8 mouse cellular contexts compared by ENCODE assay signal in genomic region chr17:25841117-25841880, GRCm38 (mm10). TPM values are rescaled to one million over a fixed set of nuclear protein-coding genes. Genes with fewer than 3 reads are reported as not detected.
DNase-seq lines count a peak whose midpoint lies in the region; ATAC-seq and TF ChIP-seq lines count a peak whose summit lies in the region.

Gm20683 (minus strand) TSS chr17:25841763.

- TF ChIP-seq CTCF in layer of hippocampus, adult 2 months (conservative IDR thresholded peaks at IDR 0.05) = no peak

- H3K4me3 ChIP-seq in erythroblast, embryonic 14.5 days (replicated peaks) = peak within 1 kb of the TSS; percentile 21
- no peak within 1 kb of the TSS for H3K4me3 ChIP-seq in layer of hippocampus, adult 2 months

- H3K9me3 ChIP-seq in erythroblast, embryonic 14.5 days (ENCODE audit: control insufficient read depth, low read length) = no peaks in the 10 kb centered on the region

- H3K27ac ChIP-seq in layer of hippocampus, adult 2 months = no peak within 1 kb of the TSS

- peaks cover 82% of the 10 kb centered on the region for H3K36me3 ChIP-seq in erythroblast, embryonic 14.5 days (ENCODE audit: control insufficient read depth)

- DNase-seq in layer of hippocampus, adult 2 months (ENCODE audit: low spot score in 2 of 2) = no peak
- no peak for DNase-seq in layer of hippocampus, adult 9-11 months
- DNase-seq in adrenal gland, postnatal 25 days = no peak
- no peak for DNase-seq in layer of hippocampus, postnatal 25 days (ENCODE audit: extremely low spot score in 1 of 2, low spot score in 1 of 2)
- DNase-seq in heart, adult 8-10 months (ENCODE audit: low spot score) = no peak
- DNase-seq in thymus, postnatal 36 days = no peak

- H3K27me3 ChIP-seq in erythroblast, embryonic 14.5 days (ENCODE audit: control insufficient read depth) = no peaks in the 10 kb centered on the region

- peaks cover 80% of the 10 kb centered on the region for H3K4me1 ChIP-seq in erythroblast, embryonic 14.5 days (ENCODE audit: control insufficient read depth)

- no peak for ATAC-seq in erythroblast, adult 5-6 weeks (replicated peaks; ENCODE audit: low FRiP score, poor library complexity, severe bottlenecking)

RNA-seq across cellular contexts. Expression of gene Gm20683, which starts in this region (rescaled TPM):
- polyA plus RNA-seq in erythroblast, embryonic 14.5 days (2012) = 0.68 and 1.1 TPM in 2 replicates
- 0.84 TPM in 1 of 2 replicates, not detected in the other for total RNA-seq in erythroblast, adult 5-6 weeks (2015; ENCODE audit: low replicate concordance)
- total RNA-seq in erythroblast, adult 5-6 weeks (2017; ENCODE audit: low replicate concordance) = 2.6 TPM in 1 of 2 replicates, not detected in the other
- 10 to 100 TPM; 30.0 to 33.9 TPM for total RNA-seq in layer of hippocampus, adult 2 months (2021)
- total RNA-seq in adrenal gland, postnatal 25 days (2021) = 12.8 and 26.6 TPM in 2 replicates
- 10 to 100 TPM; 26.0 to 28.5 TPM for total RNA-seq in layer of hippocampus, postnatal 25 days (2021)
- total RNA-seq in heart, adult 8-10 months (2022) = 1 to 10 TPM; 2.2 to 4.4 (median 3.8) TPM
